Mouse (Mus musculus) erythroblast, embryonic 14.5 days (primary cell): ENCODE data around the gene Gm3194.
"Not testable (repeated sequence)": the region's sequence is repeated elsewhere in the genome, so short reads cannot be mapped to it uniquely, and the experiment has no call there.

Experiments
- GATA1 ChIP-seq: IDR thresholded peaks from 2 replicates; pipeline ENCODE4 v1.6.1; 2012; ENCODE audit warnings: low read length, inconsistent platforms, mixed read lengths
- TAL1 ChIP-seq: IDR thresholded peaks from 3 replicates; pipeline ENCODE4 v1.6.1; 2012; ENCODE audit warnings: low read length, inconsistent platforms, mixed read lengths

DNA sequence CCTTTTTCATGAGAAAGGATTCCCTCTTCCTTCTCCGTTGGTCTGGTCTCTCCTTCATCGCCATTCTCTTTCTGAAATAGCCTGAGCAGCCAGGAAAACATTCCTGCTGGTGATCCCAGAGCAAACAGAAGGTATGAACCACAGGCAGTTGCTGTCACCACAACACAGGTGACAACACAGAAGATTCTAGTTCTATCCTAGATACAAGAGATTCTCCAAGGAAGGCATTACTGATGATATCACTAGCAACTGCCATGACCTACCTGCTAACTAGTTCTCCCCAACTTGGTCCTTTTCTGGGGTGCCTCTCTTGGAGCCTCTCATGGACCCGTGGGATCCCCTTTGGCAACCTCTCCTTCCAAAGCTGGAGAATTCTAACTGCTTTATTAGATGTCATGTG is 22.5 kb upstream of the Gm3194 start, which contains the start of gene Gm8246:
- TF ChIP-seq GATA1, TAL1: not testable (repeated sequence)
